ENCODE assay signal across 23 mouse cellular contexts in genomic region chr10:9807596-9807995, GRCm38 (mm10).
A peak's percentile ranks its signal among the peaks of the same experiment; 100 is the strongest.
DNase-seq lines count a peak whose midpoint lies in the region; ATAC-seq and TF ChIP-seq lines count a peak whose summit lies in the region.
"Had no signal": no experiment of that assay in that cellular context is flagged by ENCODE, and none has a peak within 500 bp of the region (broad histone marks: within the 10 kb centered on the region; RNA-seq: fewer than 3 reads in every experiment).

No protein-coding gene starts in this region.

- H3K4me3 ChIP-seq in kidney, adult 2 months (ENCODE audit: insufficient read depth, low read depth, low read length), result no peak overlapping the region
- H3K4me3 ChIP-seq in kidney, embryonic 16.5 days (ENCODE audit: low read length), result no peak overlapping the region
- no peak overlapping the region for H3K4me3 ChIP-seq in brown adipose tissue, adult 24 weeks (ENCODE audit: insufficient read depth, low read depth, low read length)

- ATAC-seq in kidney, embryonic 16.5 days (ENCODE audit: low FRiP score, low TSS enrichment), result no peak
- no peak for ATAC-seq in megakaryocyte progenitor cell, adult 5-6 weeks (replicated peaks; ENCODE audit: poor library complexity)
- ATAC-seq: activated CD4-positive, CD25-positive, alpha-beta regulatory T cell, adult 4 months; CD4-positive, CD25-positive, alpha-beta regulatory T cell, adult 4 months; Patski had no signal

- peak overlapping the region; percentile 62 for H3K27ac ChIP-seq in kidney, adult 2 months (ENCODE audit: insufficient read depth, low read depth, low read length)
- H3K27ac ChIP-seq in kidney, embryonic 16.5 days (ENCODE audit: low read length), result no peak overlapping the region
- H3K27ac ChIP-seq in brown adipose tissue, adult 24 weeks (replicated peaks; ENCODE audit: low read depth, low read length), result 0 out of 2 replicates have a peak overlapping the region, but pooled peaks have one; percentile 23

- no peak for TF ChIP-seq CTCF in kidney, adult 2 months (conservative IDR thresholded peaks at IDR 0.05; ENCODE audit: insufficient read depth, insufficient read length, low read depth, low read length)

- 58% methylated on average over 2 of the region's 2 CpGs for WGBS in kidney, adult 2 months
- WGBS in kidney, embryonic 16.5 days, result 80% methylated on average over 2 of the region's 2 CpGs

- TF ChIP-seq POLR2A in kidney, adult 2 months (IDR thresholded peaks at IDR 0.05; ENCODE audit: low read depth, low read length), result no peak

- no peak overlapping the region for H3K4me2 ChIP-seq in kidney, embryonic 16.5 days (replicated peaks; ENCODE audit: low read depth, low read length)

- H3K36me3 ChIP-seq in kidney, adult 2 months (ENCODE audit: control insufficient read depth, insufficient read depth, low read length), result no peaks in the 10 kb centered on the region; the same call in 1 of the 2 replicates
- no peaks in the 10 kb centered on the region for H3K36me3 ChIP-seq in kidney, embryonic 16.5 days (ENCODE audit: insufficient read depth, low read length)

- H3K4me1 ChIP-seq in kidney, adult 2 months (ENCODE audit: control insufficient read depth, insufficient read depth, low read length), result peaks cover 5% of the 10 kb centered on the region; the same call in 1 of the 2 replicates
- no peaks in the 10 kb centered on the region for H3K4me1 ChIP-seq in kidney, embryonic 16.5 days (ENCODE audit: insufficient read depth, low read length)
- H3K4me1 ChIP-seq in brown adipose tissue, adult 24 weeks (ENCODE audit: control insufficient read depth, insufficient read depth, insufficient read length, low read length), result no peaks in the 10 kb centered on the region

- no peaks in the 10 kb centered on the region for H3K9me3 ChIP-seq in kidney, embryonic 16.5 days (ENCODE audit: low read length)
- H3K9me3 ChIP-seq: G1E had no signal

- H3K9ac ChIP-seq in kidney, embryonic 16.5 days (replicated peaks; ENCODE audit: low read length), result no peak overlapping the region

- no peaks in the 10 kb centered on the region for H3K27me3 ChIP-seq in kidney, adult 2 months (replicated peaks; ENCODE audit: control insufficient read depth, insufficient read depth, low read length)
- no peaks in the 10 kb centered on the region for H3K27me3 ChIP-seq in kidney, embryonic 16.5 days (ENCODE audit: insufficient read depth, low read length)
- H3K27me3 ChIP-seq: CH12.LX, Patski had no signal

- DNase-seq in kidney, adult 2 months, result peak; percentile 76
- DNase-seq in kidney, postnatal 25 days, result no peak
- peak; percentile 72 for DNase-seq in kidney, adult 9 months
- DNase-seq in kidney, postnatal 14 days, result peak; percentile 12
- DNase-seq in kidney, postnatal 10 days, result no peak
- DNase-seq: adrenal gland, adult 2 months; adrenal gland, adult 8-10 months; adrenal gland, postnatal 10 days; adrenal gland, postnatal 14 days; adrenal gland, postnatal 25 days; adrenal gland, postnatal 36 days; B cell, adult 2 months; cerebellum, adult 11 months; cerebellum, adult 11-12 months; cerebellum, adult 18-20 months had no signal

Comparison
In these comparisons a context has a peak if more than half of its experiments do, and no peak if none do; other contexts are left out.
1. DNase-seq: peak in kidney, adult 2 months (single experiment), kidney, adult 9 months (single experiment) and kidney, postnatal 14 days (single experiment); none in kidney, postnatal 25 days (0 of 2) and kidney, postnatal 10 days (single experiment).